Mouse (Mus musculus) lung, postnatal 36 days (tissue): ENCODE results near the gene Wdr45b.
"Not testable (repeated sequence)": the region's sequence is repeated elsewhere in the genome, so short reads cannot be mapped to it uniquely, and the experiment has no call there.

Source experiments
- DNase-seq: peaks from one replicate; pipeline ENCODE4 v3.0.0; 2022; ENCODE audit warnings: mixed read lengths

Wdr45b gene

DNA sequence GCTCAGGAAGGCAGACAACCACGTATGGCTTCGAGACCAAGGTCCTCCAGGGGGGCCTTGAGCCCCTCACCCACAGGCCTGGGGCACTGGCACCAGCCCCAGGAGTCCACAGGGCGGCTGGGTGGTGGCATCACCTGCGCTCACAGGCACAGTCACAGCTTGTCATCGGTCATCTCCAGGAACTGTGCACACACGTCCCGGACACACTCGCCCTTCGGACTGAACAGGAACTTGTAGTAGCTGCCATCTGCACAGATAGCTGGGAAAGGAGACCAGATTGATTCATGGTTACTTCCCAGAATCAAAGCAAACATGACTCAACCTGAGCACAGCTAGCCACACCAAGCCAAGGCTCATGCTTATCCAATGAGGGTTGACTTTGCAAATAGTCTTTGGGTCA lies 26.0 kb downstream of the Wdr45b start:
- no peak for DNase-seq

DNA sequence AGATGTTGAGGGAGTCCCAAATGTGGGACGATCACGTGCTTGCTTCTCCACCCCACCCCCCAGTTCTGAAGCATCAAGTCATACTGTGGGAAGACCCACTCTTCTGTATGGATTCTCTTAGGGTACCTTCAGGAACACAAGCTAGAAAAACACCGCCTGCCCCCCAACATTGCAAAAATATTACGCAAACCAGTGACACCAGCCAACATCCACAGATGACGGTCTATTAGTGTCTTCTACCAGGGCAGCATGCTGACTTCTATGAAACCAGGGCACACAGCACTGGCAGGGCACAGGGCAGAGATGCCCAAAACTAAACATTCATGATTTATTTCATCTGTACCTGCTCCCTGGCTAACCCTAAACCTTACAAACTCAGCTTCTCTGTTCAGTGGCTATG lies 27.6 kb downstream of the Wdr45b start:
- no peak for DNase-seq

DNA sequence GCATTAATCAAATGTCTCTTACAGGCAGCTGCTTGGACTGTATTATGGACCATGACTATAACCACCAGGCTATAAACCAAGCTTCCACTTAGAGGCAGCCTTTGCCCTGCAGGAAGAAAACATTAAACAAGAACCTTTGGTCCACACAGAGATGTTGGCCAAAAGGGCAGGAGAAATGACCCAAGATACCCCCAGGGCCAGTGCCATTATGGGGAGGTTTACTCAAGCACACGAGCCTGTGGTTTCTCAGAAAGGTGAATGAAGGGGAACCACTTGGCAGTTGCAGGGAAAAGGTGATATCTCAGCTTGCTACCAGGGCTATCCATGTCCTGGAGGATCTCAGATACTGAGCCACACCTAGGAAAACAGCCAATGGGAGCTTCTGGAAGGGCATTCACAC lies 28.2 kb downstream of the Wdr45b start:
- DNase-seq, result no peak

DNA sequence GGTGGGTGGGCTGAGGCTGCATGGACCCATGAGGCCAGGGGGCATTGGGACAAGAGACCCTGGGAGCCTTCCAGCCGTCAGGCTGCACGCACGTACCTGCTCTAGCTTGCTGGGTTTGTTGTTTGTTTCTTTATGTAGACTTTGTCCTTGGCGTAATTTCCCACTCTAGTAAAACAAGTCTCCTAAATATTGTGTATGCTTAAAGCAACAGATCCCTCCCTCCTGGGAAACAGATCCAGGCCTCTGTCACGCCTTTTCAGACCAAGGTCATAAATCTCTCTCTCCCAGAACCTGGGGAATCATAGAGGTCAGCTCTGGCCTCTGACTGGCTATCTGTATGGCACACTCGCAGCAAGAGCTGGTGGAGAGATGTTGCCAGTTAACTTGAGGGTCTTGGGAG lies 46.5 kb downstream of the Wdr45b start:
- DNase-seq, result not testable (repeated sequence)

DNA sequence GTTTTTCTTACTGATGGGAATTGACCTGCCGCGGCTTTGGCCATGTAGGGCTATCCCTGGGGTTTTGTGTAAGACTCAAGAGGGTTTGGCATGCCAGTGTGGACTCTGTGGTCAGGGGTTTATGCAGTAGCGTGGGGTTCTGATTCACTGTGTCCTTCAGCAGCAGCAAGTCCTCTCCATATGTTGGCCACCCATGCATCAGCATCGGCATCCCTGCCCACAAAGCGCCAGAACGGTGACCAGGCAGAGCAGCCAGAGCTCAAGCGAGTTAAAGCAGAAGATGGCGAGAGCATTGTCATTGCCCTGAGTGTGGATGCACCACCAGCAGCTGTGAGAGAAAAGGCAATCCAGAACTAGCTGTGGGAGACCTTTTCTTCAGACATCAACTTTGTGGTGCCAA lies 47.6 kb downstream of the Wdr45b start:
- no peak for DNase-seq

DNA sequence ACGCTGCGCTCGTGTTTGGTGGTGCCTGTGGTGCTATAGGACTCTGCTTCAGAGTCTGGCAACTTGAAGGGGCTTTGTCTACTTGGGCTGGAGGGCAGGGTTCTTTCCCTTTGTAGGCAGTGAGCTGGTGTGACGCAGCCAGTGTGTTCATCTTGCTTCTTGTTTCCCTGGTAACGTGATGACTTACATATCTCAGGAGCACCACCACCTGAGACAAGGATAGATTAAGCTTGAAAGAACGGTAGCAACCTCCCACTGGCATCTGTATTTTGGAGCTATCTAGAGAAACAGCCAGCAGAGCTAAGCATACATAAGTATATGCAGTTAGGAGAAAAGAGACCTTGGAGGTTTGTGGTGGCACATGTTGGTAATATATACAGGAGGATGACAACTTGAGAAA lies 48.9 kb downstream of the Wdr45b start:
- DNase-seq, result no peak

DNA sequence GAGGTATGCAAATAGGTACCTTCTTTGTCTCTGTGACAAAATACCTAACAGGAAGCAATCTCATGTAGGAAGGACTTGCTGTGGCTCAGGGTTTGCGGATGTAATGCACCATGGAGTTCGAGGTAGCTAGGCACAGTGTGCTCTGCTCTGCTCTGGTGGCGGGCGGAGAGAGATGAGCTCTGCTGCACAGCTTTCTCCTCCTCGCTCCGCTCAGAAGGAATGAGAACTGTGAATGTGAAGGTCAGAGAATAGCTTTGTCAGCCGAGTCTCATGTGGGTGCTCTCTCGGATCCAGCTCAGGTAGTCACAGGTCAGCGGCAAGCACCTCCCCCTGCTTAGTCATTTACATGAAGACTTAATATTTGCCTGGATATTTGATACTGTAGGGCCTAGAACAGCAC lies 54.0 kb downstream of the Wdr45b start:
- no peak for DNase-seq

DNA sequence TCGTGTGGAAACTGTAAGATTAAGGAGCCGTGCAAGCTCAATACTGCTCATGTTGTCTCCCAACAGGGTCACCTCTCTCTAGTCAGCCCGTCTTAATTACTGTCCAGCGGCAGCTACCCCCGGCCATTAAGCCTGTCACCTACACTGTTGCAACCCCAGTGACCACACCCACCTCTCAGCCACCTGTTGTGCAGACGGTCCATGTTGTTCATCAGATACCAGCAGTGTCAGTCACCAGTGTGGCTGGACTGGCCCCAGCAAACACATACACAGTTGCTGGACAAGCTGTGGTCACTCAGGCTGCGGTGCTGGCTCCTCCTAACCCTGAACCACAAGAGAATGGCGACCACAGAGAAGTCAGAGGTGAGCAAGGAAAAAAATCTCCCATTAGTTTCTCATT lies 55.8 kb downstream of the Wdr45b start:
- no peak for DNase-seq

DNA sequence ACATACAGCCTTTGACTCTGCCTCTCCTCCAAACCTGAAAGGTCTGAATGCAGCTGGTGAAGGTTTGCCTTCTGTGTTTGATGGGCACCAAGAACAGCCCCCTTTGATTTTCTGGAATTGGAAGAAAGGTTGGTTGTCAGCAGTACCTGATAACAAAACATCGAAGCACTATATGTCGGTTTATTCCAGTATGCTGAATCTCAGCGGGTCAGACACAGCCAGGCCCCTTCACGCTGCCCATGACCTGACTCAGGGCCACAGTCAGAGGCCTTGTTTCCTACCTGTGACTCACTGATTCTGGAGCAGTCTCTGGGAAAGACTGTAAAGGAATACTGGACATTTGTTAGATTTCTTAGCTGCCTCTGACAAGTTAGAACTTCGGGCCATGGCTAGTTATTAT lies 59.5 kb downstream of the Wdr45b start:
- no peak for DNase-seq

DNA sequence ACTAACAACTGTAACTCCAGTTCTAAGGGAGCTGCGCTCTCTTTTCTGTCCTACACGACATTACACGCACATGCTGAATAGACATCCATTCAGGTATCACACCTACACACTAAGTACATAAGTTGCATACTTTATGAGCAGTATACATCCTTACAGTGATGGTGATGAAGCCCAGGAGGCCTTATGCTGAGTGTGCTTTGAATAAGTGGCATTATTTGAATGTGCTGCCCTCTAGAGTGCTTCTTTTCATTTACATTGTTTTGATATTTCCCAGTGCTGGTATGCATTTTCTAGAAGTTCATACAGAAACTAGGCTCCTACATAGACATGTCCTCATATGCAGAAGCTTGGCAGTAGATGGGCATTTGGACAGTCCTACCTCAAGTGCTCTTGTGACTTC lies 64.4 kb downstream of the Wdr45b start:
- no peak for DNase-seq

DNA sequence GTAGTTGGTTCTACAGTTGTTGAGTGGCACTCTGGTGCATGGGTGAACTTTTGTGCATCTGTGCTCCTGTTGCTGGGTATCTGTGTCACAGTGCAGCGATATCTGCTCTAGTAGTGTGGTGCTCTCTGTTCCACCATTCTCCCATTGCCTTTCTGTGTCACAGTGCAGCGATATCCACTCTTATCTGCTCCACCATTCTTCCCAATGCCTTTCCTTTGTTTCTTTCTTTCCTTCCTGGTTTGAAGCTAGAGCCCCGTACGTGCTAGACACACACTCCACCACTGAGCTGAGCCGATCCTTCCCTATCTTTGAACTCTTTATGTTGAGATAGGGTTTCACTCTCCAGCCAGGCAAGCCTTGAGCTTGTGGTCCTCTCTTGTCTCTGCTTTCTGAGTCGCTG lies 71.3 kb downstream of the Wdr45b start:
- no peak for DNase-seq

DNA sequence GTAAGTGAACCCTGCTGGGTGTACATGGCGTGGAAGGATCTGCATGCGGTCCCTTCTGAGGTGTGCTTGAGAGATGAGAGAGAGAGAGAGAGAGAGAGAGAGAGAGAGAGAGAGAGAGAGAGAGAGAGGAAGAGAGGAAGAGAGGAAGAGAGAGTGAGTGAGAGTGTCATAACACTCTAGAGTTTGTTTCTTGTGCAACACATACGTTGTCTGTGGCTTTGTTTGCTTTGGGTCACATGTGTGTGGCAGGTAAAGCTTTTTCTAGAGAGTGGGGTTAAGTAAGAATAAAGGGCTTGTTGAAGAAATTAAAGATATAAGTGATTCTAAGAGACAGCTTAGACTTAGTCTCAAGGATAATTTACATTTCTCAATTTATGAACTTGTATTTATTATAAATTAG lies 76.2 kb downstream of the Wdr45b start:
- no peak for DNase-seq

DNA sequence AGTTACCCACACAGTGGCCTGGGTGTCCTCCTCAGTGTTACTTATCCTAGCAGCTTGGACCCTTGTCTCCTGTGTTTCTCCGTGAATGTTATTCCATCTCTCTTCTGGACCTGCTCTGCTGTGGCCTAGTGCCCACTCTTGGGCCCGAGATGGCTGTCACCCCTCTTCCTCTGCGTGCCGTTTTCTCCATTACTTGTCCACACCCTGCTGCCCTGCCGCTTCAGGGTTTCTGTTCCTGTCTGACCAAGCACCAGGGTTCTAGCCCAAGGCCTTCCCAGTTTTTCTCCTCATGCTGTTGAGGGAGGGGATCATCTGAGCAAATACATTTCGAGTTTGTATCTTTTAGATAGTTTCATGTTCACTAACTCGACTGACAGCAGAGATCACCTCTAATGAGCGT lies 76.7 kb downstream of the Wdr45b start:
- no peak for DNase-seq
